Mouse (Mus musculus) kidney, adult 2 months (tissue): ENCODE measurements around the gene Rnaset2b. TPM values are rescaled to one million over a fixed set of nuclear protein-coding genes. Genes with fewer than 3 reads are reported as not detected.
"Not testable (repeated sequence)": the region's sequence is repeated elsewhere in the genome, so short reads cannot be mapped to it uniquely, and the experiment has no call there.

Experiments
- DNase-seq: peaks from one replicate; pipeline ENCODE4 v3.0.0; 2021
- H3K27ac ChIP-seq: fragments of 200-500 bp; 2 replicates; pipeline ENCODE4 v1.5.1; 2012; ENCODE audit warnings: low read depth, low read length, control low read depth, inconsistent platforms; ENCODE audit not compliant: insufficient read depth
- H3K27me3 ChIP-seq: fragments of 200-500 bp; replicated peaks from 2 replicates; pipeline ENCODE4 v1.6.1; 2012; ENCODE audit warnings: mild to moderate bottlenecking, moderate library complexity, low read length, inconsistent platforms; ENCODE audit not compliant: control insufficient read depth, insufficient read depth
- H3K36me3 ChIP-seq: fragments of 200-500 bp; 2 replicates; pipeline ENCODE4 v1.6.1; 2012; ENCODE audit warnings: mild to moderate bottlenecking, moderate library complexity, low read length, inconsistent platforms; ENCODE audit not compliant: control insufficient read depth, insufficient read depth
- H3K4me1 ChIP-seq: fragments of 200-500 bp; 2 replicates; pipeline ENCODE4 v1.6.1; 2011; ENCODE audit warnings: low read length; ENCODE audit not compliant: control insufficient read depth, insufficient read depth
- H3K4me3 ChIP-seq: fragments of 200-500 bp; 2 replicates; pipeline ENCODE4 v1.5.1; 2011; ENCODE audit warnings: mild to moderate bottlenecking, low read depth, low read length, control low read depth; ENCODE audit not compliant: insufficient read depth
- WGBS: fragments of 180-500 bp; shearing (Covaris S2); methylation state at CpG from one replicate; pipeline ENCODE4 v1.1.7; 2018; 5-methylcytosine and 5-hydroxymethylcytosine counted together
- polyA plus RNA-seq: library from polyadenylated mRNA; depleted of rRNA; stranded (reverse); fragments of >200 nt; gene quantifications from 2 replicates; pipeline ENCODE4 v1.2.3, GENCODE M21; 2012

Rnaset2b gene
- polyA plus RNA-seq, 1 experiment, result 496 TPM

- DNase-seq, H3K27me3 ChIP-seq, H3K4me1 ChIP-seq, H3K4me3 ChIP-seq, H3K27ac ChIP-seq, H3K36me3 ChIP-seq: not testable (repeated sequence)
- 80% methylated on average over 5 of the region's 8 CpGs for WGBS
Measured at GRCm38 (mm10) chr17:6980144-6980543, 9.7 kb downstream of the Rnaset2b start.

DNA sequence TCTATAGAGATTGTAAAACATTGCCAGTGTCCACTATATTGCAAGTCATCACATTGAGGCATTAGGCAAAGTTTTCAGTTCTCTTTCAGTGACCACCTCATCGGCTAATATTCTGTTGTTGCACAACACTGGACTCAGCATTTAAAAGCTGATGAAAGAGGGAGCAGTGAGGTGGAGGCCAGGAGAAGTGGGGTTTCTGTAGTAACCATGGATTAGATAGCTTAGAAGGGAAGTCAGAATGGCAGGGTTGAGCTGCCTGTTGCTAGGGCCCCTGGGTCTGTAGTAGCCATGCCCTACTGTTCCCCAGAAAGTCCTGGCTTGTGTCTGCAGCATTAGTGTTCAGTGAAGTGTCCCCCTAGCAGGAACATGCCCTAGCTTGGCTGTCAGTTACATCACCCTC, 15.7 kb downstream of the Rnaset2b start:
- DNase-seq, result not testable (repeated sequence)

GRCm38 (mm10) chr17:6995504-6995903, 25.1 kb downstream of the Rnaset2b start:
- H3K4me1 ChIP-seq, DNase-seq, H3K36me3 ChIP-seq, H3K4me3 ChIP-seq, H3K27ac ChIP-seq, H3K27me3 ChIP-seq: not testable (repeated sequence)
- WGBS, result no CpG with 5 or more reads among the region's 6 CpGs

More for the DNA sequence above, 15.7 kb downstream of the Rnaset2b start:
- H3K4me3 ChIP-seq, H3K36me3 ChIP-seq, H3K27me3 ChIP-seq, H3K4me1 ChIP-seq, H3K27ac ChIP-seq: not testable (repeated sequence)
- 90% methylated on average over 1 of the region's 1 CpGs for WGBS

DNA sequence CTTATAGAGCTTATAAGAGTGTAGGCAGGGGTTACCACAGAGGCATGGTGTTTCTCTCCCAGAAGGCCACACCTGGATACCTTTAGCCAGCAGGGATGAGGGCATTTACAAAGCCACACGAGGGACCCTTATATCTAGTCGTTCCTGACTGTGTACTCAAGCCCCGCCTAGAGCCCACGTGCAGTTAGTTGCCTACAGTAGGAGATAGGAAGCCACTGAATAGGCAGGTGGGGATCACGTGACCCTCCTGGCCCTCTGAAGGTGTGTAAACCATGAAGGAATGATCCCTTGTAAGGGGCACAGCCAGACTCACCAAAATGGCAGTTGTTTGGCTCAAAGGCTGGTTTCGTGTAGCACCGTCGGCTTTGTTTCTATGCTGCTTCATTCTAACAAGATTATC, 26.4 kb downstream of the Rnaset2b start:
- DNase-seq, H3K4me1 ChIP-seq, H3K27ac ChIP-seq, H3K4me3 ChIP-seq, H3K27me3 ChIP-seq, H3K36me3 ChIP-seq: not testable (repeated sequence)
- 82% methylated on average over 8 of the region's 8 CpGs for WGBS

DNA sequence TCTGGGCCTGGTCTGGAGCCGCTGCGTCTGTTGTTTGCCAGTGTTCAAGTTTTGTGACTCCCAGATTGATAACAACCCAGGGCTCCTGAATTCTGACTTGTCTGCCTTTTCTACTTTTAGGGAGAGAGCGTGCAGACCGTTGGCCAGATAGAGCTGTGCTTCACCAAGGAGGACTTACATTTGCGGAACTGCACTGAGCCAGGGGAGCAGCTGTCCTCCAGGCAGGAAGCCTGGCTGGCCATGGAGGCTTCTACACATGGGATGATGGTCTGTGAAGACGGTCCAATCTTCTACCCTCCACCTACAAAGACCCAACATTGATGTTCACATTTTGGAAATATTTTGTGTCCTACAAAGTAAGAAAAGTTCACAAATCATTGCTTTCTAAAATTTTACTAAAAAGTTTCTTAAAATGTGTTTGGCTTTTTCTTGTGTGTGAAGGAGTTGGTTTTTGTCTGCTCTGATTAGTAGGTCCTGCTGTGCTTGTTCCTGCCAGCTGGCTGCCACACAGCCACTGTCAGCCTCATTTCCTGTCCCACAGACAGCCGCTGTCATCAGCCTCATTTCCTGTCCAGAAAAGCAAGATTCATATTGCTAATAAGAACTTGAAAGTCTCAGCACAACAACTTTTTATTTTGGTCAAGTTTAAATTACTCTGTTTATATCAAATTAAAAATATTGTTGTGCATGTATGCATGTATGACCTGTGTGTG, 27.5 kb downstream of the Rnaset2b start:
- H3K36me3 ChIP-seq, H3K27me3 ChIP-seq, H3K4me1 ChIP-seq, H3K27ac ChIP-seq, DNase-seq, H3K4me3 ChIP-seq: not testable (repeated sequence)
- WGBS, result 63% methylated on average over 1 of the region's 7 CpGs

- not testable (repeated sequence) for DNase-seq, H3K4me3 ChIP-seq, H3K36me3 ChIP-seq, H3K27ac ChIP-seq, H3K27me3 ChIP-seq, H3K4me1 ChIP-seq
- WGBS, result 74% methylated on average over 9 of the region's 12 CpGs
Measured at GRCm38 (mm10) chr17:7001790-7002585, 31.6 kb downstream of the Rnaset2b start.

- not testable (repeated sequence) for H3K27ac ChIP-seq, H3K4me1 ChIP-seq, H3K4me3 ChIP-seq, H3K27me3 ChIP-seq, H3K36me3 ChIP-seq, DNase-seq
- no CpG with 5 or more reads among the region's 3 CpGs for WGBS
Measured at GRCm38 (mm10) chr17:7003392-7003791, 33.0 kb downstream of the Rnaset2b start.

DNA sequence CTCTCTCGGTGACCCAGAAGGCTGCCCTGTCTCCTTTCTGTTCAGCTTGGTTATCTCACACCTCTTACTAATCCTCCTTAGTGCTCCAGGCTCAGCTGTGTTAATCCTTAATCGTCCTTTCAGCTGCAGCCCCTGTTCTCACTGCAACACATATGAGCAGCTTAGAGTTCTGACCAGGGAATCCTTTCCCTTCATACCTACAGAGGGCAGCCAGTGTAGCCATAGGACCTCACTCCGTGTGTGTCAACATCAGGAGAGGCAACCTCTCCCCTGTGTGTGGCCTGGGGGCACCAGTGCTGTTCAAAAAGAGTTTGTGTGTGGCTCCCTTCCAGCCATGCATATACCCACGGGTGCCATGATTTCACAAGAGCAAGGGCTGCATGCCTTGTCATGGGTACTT, 35.2 kb downstream of the Rnaset2b start:
- H3K27me3 ChIP-seq, H3K36me3 ChIP-seq, H3K27ac ChIP-seq, H3K4me1 ChIP-seq, H3K4me3 ChIP-seq, DNase-seq: not testable (repeated sequence)
- 46% methylated on average over 4 of the region's 4 CpGs for WGBS

- not testable (repeated sequence) for H3K4me3 ChIP-seq, H3K27me3 ChIP-seq, H3K27ac ChIP-seq, H3K36me3 ChIP-seq, DNase-seq, H3K4me1 ChIP-seq
Measured at GRCm38 (mm10) chr17:7008885-7009284, 38.5 kb downstream of the Rnaset2b start.

GRCm38 (mm10) chr17:7009440-7009839, 39.0 kb downstream of the Rnaset2b start:
- not testable (repeated sequence) for H3K4me1 ChIP-seq, H3K4me3 ChIP-seq, DNase-seq, H3K27me3 ChIP-seq, H3K36me3 ChIP-seq, H3K27ac ChIP-seq
- WGBS, result no CpG with 5 or more reads among the region's 7 CpGs

- not testable (repeated sequence) for H3K27ac ChIP-seq, H3K36me3 ChIP-seq, H3K4me1 ChIP-seq, H3K27me3 ChIP-seq, DNase-seq, H3K4me3 ChIP-seq
- 54% methylated on average over 6 of the region's 9 CpGs for WGBS
Measured at GRCm38 (mm10) chr17:7009901-7010300, 39.5 kb downstream of the Rnaset2b start.
